Mouse (Mus musculus) midbrain, postnatal 0 days (tissue): ENCODE measurements around the gene Adam15. TPM values are rescaled to one million over a fixed set of nuclear protein-coding genes. Genes with fewer than 3 reads are reported as not detected.
A peak's percentile ranks its signal among the peaks of the same experiment; 100 is the strongest.

Experiments used
- ATAC-seq: fragments of 200-750 bp; cut with Nextera tagmentation; 2 replicates; pipeline ENCODE4 v1.8.0; 2017; ENCODE audit warnings: moderate number of reproducible peaks, mild to moderate bottlenecking, moderate TSS enrichment, moderate library complexity; ENCODE audit not compliant: low FRiP score
- DNase-seq: peaks from one replicate; pipeline ENCODE4 v3.0.0-alpha.2; 2015; ENCODE audit warnings: low spot score
- H3K27ac ChIP-seq: fragments of 300-500 bp; sonication (generic); 2 replicates; pipeline ENCODE4 v1.5.1; 2014; ENCODE audit warnings: low read depth, mild to moderate bottlenecking, low read length, mixed read lengths
- H3K27me3 ChIP-seq: fragments of 300-500 bp; sonication (generic); 2 replicates; pipeline ENCODE4 v1.6.1; 2014; ENCODE audit warnings: low read length, control low read depth, mixed read lengths; ENCODE audit not compliant: insufficient read depth
- H3K36me3 ChIP-seq: fragments of 300-500 bp; sonication (generic); 2 replicates; pipeline ENCODE4 v1.6.1; 2014; ENCODE audit warnings: low read length, control low read depth, mixed read lengths; ENCODE audit not compliant: insufficient read depth
- H3K4me1 ChIP-seq: fragments of 300-500 bp; sonication (generic); 2 replicates; pipeline ENCODE4 v1.6.1; 2014; ENCODE audit warnings: mild to moderate bottlenecking, control low read depth, antibody characterized with exemption, low read length, mixed read lengths; ENCODE audit not compliant: insufficient read depth
- H3K4me2 ChIP-seq: fragments of 300-500 bp; sonication (generic); 2 replicates; pipeline ENCODE4 v1.6.1; 2014; ENCODE audit warnings: low read depth, mild to moderate bottlenecking, low read length, mixed read lengths; ENCODE audit not compliant: poor library complexity, severe bottlenecking
- H3K4me3 ChIP-seq: fragments of 300-500 bp; sonication (generic); 2 replicates; pipeline ENCODE4 v1.5.1; 2014; ENCODE audit warnings: low read depth, mild to moderate bottlenecking, low read length, moderate library complexity
- H3K9ac ChIP-seq: fragments of 300-500 bp; sonication (generic); replicated peaks from 2 replicates; pipeline ENCODE4 v1.6.1; 2014; ENCODE audit warnings: mild to moderate bottlenecking, low read length, moderate library complexity, mixed read lengths; ENCODE audit not compliant: poor library complexity, severe bottlenecking
- H3K9me3 ChIP-seq: fragments of 300-500 bp; sonication (generic); 2 replicates; pipeline ENCODE4 v1.6.1; 2016; ENCODE audit warnings: low read length, control low read depth
- CTCF ChIP-seq: IDR thresholded peaks from 2 replicates; pipeline ENCODE4 v1.5.1; 2016; ENCODE audit warnings: antibody characterized with exemption, mild to moderate bottlenecking
- WGBS: fragments of 180-500 bp; shearing (Covaris S2); extraction: QIAGEN DNeasy Blood & Tissue Kit; methylation state at CpG from one replicate; pipeline ENCODE4 v1.1.7; 2014; 5-methylcytosine and 5-hydroxymethylcytosine counted together
- polyA plus RNA-seq: library from polyadenylated mRNA; unstranded; fragments of >200 nt; fragmentation: Nextera tagmentation; extraction: Ambion mirVana; gene quantifications from 2 replicates; pipeline ENCODE4 v1.2.1, GENCODE M21; 2015
- total RNA-seq: library from RNA; depleted of rRNA; stranded (reverse); fragments of >200 nt; gene quantifications from 2 replicates; pipeline ENCODE4 v1.2.3, GENCODE M21; 2014

Adam15 gene
- total and polyA plus RNA-seq, 2 experiments from 2014 or later: 73.6 to 88.8 TPM

DNA sequence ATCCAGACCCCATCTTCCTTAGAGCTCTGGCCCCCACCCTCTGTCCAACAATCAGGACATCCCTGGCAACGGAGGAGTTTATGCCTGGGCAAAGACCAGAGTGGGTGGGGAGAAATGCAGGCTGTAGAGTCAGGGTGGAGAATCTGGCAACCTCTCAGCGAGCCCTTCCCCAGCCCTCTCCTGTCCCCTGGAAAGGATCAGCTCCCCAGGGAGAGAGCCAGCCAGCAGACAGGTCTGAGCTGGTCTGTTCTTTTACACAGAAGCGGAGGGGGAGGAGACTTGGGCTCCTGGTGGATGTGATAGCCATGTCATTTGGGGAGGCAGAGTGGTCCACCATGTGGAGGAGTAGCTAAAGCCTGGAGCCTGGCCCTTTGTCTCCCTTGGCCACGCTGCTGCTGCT is 21.2 kb downstream of the Adam15 start:
- no peak for ATAC-seq

GRCm38 (mm10) chr3:89327371-89327870 is 22.4 kb downstream of the Adam15 start:
- Histone ChIP-seq H3K27ac (no peak overlapping the region), H3K4me3 (no peak overlapping the region), H3K9ac (no peak overlapping the region), H3K4me1 (peaks cover 3% of the 10 kb centered on the region; the same call in 1 of the 2 replicates), H3K9me3 (no peaks in the 10 kb centered on the region), H3K4me2 (no peak overlapping the region), H3K36me3 (no peaks in the 10 kb centered on the region), H3K27me3 (no peaks in the 10 kb centered on the region)
- 37% methylated on average over 9 of the region's 9 CpGs for WGBS
- no peak for TF ChIP-seq CTCF
- ATAC-seq (no peak), DNase-seq (no peak)

More for the DNA sequence above, 21.2 kb downstream of the Adam15 start:
- Histone ChIP-seq H3K9me3 (no peaks in the 10 kb centered on the region), H3K9ac (no peak overlapping the region), H3K4me2 (no peak overlapping the region), H3K36me3 (no peaks in the 10 kb centered on the region), H3K4me3 (no peak overlapping the region), H3K27me3 (no peaks in the 10 kb centered on the region), H3K27ac (no peak overlapping the region), H3K4me1 (peaks cover 5% of the 10 kb centered on the region; the same call in 1 of the 2 replicates)
- 9% methylated on average over 4 of the region's 4 CpGs for WGBS
- peak; percentile 38 for DNase-seq
- no peak for TF ChIP-seq CTCF

DNA sequence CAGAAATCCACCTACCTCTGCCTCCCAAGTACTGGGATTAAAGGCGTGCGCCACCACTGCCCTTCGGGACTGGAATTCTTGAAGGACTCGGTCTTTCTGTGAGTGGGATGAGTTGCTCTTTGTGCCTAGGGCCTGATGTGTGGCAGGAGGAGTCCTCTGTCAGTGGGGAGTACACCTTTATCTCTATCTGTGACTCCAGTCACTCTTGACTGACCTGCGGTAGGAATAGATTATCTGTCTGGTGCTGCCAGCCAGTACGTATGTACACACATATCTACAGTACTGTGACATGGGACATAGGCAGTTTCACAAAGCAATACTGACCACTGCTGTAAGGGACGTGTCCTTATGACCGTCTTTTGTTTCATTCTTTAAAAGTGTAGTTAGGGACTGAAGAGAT is 23.9 kb downstream of the Adam15 start:
- Histone ChIP-seq H3K9me3 (no peaks in the 10 kb centered on the region), H3K4me2 (no peak overlapping the region), H3K27me3 (no peaks in the 10 kb centered on the region), H3K9ac (no peak overlapping the region), H3K36me3 (no peaks in the 10 kb centered on the region), H3K27ac (no peak overlapping the region), H3K4me3 (no peak overlapping the region), H3K4me1 (no peaks in the 10 kb centered on the region)
- DNase-seq (no peak), ATAC-seq (no peak)
- 93% methylated on average over 8 of the region's 8 CpGs for WGBS
- no peak for TF ChIP-seq CTCF

DNA sequence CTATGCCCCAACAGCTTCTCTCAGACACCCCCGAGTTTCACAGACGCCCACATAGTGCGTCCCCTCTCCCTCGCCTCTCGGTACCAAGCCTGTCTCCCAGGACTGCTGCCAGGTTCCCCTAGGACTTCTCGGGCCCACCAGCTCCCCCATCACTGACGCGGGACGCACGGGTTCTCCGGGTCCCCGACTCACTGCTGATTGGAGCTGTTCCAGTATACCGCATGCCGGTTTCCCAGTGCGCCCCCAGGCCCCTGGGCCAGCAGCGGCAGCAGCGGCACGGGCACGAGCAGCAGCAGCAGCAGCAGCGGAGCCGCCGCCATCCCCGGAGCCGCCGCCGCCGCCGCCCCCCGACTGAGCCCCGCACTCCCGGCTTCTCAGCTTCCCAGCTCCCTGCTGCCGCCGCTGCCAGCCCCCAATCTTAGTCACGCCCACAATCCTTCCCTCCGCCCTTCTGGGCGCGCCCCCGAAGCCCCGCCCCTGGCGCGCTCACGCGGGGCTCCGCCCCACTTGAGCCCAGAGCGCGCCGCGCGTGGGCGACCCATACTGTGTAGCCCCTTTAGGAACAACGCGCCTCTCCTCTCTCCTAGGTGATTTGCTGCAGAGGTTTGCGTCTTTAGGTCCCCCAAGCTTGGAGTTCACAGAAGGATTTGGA is 27.2 kb downstream of the Adam15 start, which contains the start of gene Efna3:
TSS of gene Efna3 (minus strand) at position 452 of the 652 bp plus-strand sequence.
- peak; percentile 45 for ATAC-seq
- Histone ChIP-seq H3K27ac (peak within 1 kb of the TSS; percentile 94), H3K4me3 (peak within 1 kb of the TSS; percentile 72), H3K27me3 (no peaks in the 10 kb centered on the region), H3K9ac (peak within 1 kb of the TSS; percentile 82), H3K4me2 (peak within 1 kb of the TSS; percentile 80), H3K4me1 (no peaks in the 10 kb centered on the region), H3K9me3 (no peaks in the 10 kb centered on the region), H3K36me3 (no peaks in the 10 kb centered on the region)
- DNase-seq: peak; percentile 91
- no peak for TF ChIP-seq CTCF
- under 1% methylated on average over 51 of the region's 53 CpGs for WGBS

- H3K9me3 ChIP-seq: no peaks in the 10 kb centered on the region
- peak overlapping the region; percentile 80 for H3K4me2 ChIP-seq
- peak overlapping the region; percentile 94 for H3K27ac ChIP-seq
- peak overlapping the region; percentile 72 for H3K4me3 ChIP-seq
- no peak for DNase-seq
- H3K9ac ChIP-seq: peak overlapping the region; percentile 82
- ATAC-seq: 0 out of 2 replicates have a peak, but pooled peaks have one; percentile 0
- TF ChIP-seq CTCF: no peak
- H3K4me1 ChIP-seq: no peaks in the 10 kb centered on the region
- under 1% methylated on average over 14 of the region's 14 CpGs for WGBS
- no peaks in the 10 kb centered on the region for H3K27me3 ChIP-seq
- H3K36me3 ChIP-seq: no peaks in the 10 kb centered on the region
Observed at GRCm38 (mm10) chr3:89322131-89322500, 27.7 kb downstream of the Adam15 start.
